Mouse (Mus musculus): Measurements from ENCODE around the gene Kctd17.

GRCm38 (mm10) chr15:78475604-78476031 lies 47.3 kb downstream of the Kctd17 start:
- no peak for TF ChIP-seq CTCF (IDR thresholded peaks at IDR 0.05; ENCODE audit: extremely low read depth, insufficient read depth, insufficient read length, insufficient replicate concordance)
- TF ChIP-seq POLR2A (IDR thresholded peaks at IDR 0.05; ENCODE audit: low read depth, low read length), result no peak

Data from spleen, adult 2 months (tissue).